Mouse (Mus musculus) adrenal gland, postnatal 10 days (tissue): ENCODE measurements around the gene Hcn3. TPM values are rescaled to one million over a fixed set of nuclear protein-coding genes. Genes with fewer than 3 reads are reported as not detected.
A peak's percentile ranks its signal among the peaks of the same experiment; 100 is the strongest.
"Not testable (repeated sequence)": the region's sequence is repeated elsewhere in the genome, so short reads cannot be mapped to it uniquely, and the experiment has no call there.

Experiments
- DNase-seq: peaks from one replicate; pipeline ENCODE4 v3.0.0; 2021; ENCODE audit warnings: mixed read lengths
- total RNA-seq, 2 experiments: library from RNA; stranded (reverse); gene quantifications; 2 replicates each; pipeline ENCODE4 v1.2.3; 2021

Gene Hcn3
- total RNA-seq, 2 experiments from 2014 or later = 2.2 to 5.7 TPM

DNA sequence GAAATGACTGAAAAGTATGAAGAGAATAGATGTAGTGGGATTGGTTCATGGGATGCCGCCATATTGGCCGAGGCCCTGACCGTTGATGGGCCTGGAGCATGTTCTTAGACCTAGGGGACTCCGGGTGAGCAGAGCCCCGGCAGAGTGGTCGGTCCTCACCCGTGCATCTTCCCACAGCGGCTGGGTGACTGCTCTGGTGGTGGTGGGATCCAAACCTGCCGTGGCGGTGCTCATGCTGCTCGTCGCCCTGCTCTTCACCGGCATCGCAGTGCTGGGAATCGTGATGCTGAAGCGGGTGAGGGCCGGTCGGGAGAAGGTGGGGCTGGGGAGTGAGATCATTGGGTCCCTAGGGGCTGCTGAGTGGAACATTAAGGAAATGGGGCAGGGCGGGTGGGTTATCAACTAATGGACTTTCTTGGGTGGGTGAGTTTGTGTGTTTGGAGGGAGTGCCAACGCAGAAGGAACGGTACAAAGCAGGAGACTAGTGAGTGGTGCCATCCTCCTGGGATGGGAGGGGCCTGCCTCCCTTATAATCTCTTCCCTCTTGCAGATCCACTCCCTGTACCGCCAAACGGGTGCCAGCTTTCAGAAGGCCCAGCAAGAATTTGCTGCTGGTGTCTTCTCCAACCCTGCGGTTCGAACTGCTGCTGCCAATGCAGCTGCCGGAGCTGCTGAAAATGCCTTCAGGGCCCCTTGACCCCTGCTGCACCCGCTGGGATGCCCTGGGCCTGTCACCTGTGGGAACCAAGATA, 21.9 kb upstream of the Hcn3 start:
- no peak for DNase-seq

DNA sequence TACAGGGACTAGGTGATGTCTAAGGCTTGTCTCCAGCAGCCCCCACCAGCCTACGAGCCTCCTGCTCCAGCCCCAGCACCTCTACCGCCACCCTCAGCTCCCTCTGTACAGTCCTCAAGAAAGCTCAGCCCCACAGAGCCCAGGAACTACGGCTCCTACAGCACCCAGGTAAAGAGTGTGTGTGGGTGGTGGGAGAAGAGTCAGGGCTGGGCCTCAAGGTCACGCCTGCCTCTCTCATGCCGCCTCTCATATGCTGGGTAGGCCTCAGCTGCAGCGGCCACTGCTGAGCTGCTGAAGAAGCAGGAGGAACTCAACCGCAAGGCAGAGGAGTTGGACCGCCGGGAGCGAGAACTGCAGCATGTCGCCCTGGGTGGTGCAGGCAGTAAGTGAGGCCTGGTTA, 19.1 kb upstream of the Hcn3 start:
- DNase-seq = no peak

DNA sequence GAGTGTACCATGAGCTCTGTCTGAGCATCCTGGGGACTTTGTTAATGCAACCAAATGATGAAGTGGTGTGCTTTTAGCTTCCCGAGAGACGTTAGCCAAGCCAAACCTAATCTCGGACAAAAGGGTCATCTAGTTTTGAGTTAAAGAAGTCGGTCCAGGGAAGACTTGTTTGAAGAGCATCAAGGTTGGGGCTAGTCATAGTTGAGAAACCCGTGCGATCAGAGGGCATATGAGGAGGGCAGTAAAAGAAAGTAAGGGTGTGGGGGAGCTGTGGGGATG, 18.1 kb upstream of the Hcn3 start:
- DNase-seq = no peak

DNA sequence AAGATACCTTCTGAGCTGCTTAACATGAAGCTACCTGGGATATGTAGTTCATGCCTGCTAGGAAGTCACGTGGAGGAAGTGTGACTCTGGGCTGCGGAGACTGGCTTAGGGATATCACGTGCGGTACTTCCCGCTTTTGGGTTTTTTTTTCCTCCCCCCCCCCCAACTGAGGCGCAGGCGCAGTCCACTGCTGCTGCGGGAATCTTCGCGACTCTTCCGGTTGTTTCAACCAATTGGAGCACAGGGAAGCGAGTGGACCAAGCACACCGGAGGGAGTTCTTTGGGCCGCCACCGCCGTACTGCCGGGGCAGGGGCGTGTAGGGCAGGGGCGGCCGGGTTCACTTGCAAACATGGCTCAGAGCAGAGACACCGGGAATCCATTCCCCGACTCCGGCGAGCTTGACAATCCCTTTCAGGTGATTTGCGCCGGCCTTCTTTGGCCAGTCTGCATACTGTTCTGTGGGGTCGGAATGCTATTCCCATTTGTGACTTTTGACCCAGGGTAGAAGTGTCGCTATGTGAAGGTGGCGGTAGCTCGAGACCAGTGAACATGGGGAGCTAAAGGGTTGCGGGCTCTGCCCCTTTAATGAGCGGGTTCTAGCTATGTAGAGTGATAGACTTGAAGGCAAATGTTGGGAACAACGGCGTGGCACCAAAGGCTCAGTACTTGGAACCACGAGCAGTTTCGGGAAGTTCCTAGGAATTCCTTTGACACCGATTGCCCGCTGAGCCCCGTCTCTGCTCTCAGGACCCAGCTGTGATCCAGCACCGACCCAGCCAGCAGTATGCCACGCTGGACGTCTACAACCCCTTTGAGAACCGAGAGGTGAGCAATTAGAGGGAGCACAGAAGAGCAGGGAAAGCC, 17.5 kb upstream of the Hcn3 start, which contains the start of gene Scamp3:
TSS of gene Scamp3 (plus strand) at position 232 of the 865 bp plus-strand sequence.
- DNase-seq = peak; percentile 90

DNA sequence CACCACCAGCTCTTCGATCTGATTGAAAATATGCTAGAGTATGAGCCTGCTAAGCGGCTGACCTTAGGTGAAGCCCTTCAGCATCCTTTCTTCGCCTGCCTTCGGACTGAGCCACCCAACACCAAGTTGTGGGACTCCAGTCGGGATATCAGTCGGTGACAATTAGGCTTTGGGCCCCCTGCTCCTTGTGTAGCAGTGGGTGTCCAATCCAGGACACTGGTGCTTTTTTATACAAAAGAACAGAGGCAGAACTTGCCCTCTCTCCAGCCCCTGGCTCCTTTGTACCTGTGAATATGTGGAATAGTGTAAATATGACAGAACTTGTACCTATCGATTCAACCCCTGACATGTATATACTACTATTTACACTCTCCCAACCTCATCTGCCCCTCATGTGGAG, 16.4 kb upstream of the Hcn3 start:
- DNase-seq = no peak

DNA sequence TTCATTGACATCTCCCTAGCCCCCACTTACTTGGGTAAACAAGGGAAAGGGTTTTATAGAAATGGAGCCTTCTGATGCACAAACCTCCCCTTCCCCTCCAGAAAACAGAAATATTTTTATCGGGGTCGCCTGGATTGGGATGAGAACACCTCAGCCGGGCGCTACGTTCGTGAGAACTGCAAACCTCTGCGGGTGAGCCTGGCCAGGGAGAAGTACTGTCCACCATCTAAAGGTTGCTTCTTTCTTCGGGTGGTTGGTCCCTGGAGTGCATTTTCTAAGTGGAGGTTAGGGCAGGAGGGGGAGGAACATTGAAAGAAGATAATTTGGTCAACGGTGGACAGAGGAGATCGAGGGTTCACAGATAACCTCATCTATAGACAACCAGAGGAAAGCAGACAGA, 15.5 kb upstream of the Hcn3 start:
- DNase-seq = no peak

DNA sequence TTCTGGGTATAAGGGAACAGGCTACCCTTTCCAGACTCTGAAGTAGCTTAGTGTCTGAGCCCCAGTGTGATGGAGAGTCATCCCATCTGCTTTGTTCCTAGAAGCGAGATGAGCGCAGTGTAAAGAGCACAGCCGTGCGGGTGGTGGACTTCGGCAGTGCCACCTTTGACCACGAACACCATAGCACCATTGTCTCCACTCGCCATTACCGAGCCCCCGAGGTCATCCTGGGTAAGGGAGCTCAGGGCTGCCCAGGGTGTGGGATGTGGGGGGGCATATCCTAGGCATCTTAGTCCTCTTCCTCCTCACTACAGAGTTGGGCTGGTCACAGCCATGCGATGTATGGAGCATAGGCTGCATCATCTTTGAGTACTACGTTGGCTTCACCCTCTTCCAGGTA, 14.8 kb upstream of the Hcn3 start:
- no peak for DNase-seq

DNA sequence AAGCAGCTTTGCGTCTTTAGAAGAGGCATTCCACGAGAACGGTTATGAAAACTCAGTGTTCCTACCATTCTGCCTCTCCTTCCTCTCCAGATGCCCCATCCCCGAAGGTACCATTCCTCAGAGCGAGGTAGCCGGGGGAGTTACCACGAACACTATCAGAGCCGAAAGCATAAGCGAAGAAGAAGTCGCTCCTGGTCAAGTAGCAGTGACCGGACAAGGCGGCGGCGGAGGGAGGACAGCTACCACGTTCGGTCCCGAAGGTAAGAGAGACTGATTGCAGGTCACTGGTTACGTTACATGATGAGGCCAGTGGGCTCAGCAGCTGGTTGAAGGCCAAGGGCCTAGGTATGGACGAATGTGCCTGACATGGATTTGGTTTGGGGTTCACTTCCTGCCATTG, 6.9 kb upstream of the Hcn3 start:
- DNase-seq = no peak

DNA sequence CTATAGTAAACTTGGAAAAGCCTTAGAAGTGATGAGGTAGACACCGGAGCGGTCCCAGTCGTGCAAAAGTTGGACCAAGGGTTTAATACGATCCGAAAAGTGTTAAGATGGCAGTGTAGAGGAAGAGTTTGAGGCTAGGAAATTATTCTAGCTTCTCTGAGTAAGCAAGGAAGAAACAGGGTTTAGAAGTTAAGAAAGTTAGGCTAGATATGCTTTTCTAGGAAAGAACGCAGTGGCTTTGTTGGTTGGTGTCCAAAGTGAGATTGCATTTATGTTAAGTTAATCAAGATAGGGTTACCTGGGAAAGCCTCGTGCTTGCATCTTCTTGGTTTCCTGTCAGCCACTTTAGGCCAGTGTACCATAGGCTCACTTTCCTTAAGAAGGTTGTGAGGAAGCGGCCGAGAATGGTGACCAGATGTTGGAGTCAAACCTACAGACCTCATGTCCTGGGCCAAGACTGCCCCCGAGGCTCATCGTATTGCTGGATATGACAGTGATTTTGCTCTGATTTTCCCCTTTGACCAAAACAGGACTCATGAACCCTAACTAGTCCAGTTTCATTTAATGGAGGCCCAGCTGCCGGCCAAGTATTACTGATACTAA, 5.4 kb upstream of the Hcn3 start:
- no peak for DNase-seq

DNA sequence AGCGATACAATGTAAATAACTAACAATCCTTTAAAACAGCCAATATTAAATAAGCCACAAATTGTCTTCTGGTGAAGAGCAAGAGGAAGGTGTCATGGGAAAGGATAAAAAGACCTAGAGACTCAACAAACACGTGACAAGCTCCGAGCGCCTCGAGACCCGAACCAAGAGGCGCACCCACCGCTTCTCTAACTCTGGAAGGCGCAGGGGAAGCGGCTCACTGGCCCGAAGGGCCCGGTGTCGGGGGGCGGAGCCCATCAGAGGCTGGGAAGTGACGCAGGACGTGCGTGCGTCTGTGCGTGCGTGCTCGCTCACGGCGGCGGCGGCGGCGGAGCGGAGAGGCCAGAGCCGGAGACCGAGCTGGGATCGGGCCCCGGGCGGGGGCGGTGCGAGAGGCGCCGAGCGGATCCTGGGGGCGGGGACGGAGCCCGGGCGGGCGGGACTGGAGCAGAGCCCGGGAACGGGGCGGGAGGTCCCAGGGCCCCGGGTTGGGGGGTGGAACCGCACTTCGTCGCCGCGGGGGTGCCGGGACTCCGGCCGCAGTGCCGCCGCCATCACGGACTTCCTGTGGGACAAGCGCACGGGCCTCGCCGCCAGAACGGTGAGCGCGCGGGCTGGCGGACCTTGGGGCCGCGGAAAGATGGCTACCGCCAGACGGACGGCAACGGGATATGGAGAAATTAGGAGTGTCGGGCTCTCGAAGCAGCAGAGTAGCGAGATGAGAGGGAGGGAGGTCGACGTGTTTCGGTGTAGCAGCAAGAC, 4.7 kb upstream of the Hcn3 start, which contains the start of gene Clk2:
TSS of gene Clk2 (plus strand) at position 290 of the 762 bp plus-strand sequence.
- DNase-seq = peak; percentile 97

DNA sequence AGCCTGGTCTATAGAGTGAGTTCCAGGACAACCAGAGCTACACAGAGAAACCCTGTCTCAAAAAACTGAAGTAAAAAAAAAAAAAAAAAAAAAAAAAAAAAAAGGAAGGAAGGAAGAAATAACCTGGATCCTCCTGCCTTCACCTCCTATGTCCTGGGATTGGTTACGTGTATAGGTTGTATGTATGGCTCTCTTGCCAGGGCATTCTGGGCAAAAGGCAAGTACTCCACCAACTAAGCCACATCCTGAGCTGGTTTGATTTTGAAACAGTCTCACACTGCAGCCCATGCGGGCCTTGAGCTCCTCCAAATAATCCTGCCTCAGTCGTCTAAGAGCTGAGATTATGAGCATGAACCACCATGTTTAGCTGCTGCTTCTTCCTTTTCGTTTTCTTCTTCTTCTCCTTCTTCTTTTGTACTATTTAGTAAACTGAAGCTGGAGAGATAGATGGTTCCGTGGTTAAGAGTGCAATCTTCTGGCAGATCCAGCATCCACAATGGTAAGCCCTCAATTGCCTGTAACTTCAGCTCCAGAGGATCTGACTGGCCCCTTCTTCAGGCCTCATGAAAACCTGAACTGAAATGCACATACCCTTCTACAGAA, 3.7 kb upstream of the Hcn3 start:
- DNase-seq = no peak

DNA sequence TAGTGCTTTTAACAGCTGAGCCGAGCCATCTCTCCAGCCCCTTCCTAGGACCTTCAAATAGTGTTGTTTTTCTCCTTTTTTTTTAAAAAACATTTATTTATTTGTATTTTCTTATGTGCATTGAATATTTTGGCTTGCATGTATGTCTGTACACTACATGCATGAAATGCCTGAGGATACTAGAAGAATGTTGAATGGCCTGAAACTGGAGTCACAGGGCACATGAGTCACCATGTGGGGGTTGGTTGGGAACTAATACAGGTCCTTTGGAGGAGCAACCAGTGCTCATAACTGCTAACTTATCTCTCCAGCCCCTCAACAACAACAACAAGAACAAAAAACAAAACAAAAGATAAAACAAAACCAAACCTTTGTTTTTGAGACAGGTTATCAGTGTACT, 3.1 kb upstream of the Hcn3 start:
- no peak for DNase-seq

DNA sequence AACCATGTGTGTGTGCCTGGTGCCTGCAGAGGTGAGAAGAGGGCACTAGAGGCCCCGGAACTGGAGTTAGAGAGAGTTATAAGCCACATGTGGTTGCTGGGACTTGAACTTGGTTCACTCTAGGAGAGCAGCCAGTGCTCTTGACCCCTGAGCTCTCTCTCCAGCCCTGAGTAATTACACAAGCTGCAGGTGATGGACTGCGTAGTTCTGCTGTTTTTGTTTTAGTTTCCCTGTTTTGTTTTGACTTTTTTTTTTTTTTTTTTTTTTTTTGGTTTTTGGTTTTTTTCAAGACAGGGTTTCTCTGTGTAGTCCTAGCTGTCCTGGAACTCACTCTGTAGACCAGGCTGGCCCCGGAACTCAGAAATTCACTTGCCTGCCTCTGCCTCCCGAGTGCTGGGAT, 1.8 kb upstream of the Hcn3 start:
- no peak for DNase-seq

DNA sequence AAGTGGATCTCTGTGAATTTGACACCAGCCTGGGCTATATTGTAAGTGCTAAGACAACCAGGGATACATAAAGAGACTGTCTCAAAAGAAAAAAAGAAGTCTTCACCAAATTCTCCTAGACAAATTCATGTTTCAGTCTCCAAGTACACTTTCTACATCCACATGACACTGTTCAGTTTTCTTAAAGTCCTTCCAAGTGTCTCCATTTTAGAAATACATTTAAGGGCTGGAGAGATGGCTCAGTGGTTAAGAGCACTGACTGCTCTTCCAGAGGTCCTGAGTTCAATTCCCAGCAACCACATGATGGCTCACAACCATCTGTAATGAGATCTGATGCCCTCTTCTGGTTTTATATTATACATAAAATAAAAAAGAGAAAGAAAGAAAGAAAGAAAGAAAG, 1.2 kb upstream of the Hcn3 start:
- not testable (repeated sequence) for DNase-seq

DNA sequence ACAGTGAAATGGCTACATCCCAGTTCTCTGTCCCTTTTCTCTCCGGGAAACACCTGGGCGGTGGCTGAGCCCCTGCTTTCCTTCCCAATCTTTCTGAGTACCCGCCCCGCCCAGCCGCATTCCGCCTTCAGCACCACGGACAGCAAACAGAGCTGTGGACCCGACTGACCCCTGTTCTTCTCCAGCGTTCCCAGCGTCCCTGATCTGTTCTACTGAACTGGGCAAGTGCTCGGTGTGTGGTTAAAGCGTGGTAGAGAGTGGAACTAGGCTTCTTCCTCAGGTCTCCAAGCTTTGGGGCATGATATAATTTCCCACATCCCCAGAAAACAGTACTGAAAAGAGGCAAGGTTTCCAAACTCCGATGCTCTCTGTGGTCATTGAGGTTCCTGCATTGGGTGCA, 785 bp downstream of the Hcn3 start:
- DNase-seq = peak; percentile 82

DNA sequence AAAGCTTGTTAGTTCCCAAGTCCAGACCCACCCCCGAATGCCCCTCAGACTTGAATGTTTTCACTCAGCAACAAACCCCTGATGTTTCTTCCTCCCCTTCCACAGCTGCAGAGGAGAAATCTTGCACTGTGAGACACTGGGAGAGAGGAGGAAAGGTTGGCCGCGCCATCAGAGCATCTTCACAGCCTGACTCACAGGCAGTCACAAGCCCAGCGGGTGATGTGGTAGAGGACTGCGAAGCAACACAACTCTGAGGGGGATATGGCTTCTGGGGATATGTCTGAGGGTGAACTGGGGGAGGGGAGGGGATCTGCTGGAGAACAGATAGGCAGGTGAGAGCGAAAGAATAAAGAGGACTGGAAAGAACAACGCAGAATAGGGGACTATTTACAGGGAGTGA, 1.3 kb downstream of the Hcn3 start:
- no peak for DNase-seq

DNA sequence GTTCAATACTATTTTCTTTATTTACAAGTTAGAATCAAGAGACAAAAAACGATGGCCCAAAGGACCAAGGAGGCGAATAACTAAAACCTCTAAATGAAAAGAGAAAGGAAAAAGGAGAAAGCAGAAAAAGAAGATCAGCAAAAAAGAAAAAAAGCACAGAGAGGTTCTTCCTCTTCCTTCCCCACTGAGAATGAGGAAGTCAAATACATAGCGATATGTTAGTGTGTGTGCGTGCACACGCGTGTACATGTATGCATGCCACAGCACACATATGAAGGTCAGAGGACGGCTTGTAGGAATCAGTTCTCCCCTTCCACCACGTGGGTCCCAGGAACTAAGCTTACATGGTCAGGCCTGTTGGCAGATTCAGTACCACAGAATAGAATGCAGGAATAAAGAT, 3.0 kb downstream of the Hcn3 start:
- no peak for DNase-seq

DNA sequence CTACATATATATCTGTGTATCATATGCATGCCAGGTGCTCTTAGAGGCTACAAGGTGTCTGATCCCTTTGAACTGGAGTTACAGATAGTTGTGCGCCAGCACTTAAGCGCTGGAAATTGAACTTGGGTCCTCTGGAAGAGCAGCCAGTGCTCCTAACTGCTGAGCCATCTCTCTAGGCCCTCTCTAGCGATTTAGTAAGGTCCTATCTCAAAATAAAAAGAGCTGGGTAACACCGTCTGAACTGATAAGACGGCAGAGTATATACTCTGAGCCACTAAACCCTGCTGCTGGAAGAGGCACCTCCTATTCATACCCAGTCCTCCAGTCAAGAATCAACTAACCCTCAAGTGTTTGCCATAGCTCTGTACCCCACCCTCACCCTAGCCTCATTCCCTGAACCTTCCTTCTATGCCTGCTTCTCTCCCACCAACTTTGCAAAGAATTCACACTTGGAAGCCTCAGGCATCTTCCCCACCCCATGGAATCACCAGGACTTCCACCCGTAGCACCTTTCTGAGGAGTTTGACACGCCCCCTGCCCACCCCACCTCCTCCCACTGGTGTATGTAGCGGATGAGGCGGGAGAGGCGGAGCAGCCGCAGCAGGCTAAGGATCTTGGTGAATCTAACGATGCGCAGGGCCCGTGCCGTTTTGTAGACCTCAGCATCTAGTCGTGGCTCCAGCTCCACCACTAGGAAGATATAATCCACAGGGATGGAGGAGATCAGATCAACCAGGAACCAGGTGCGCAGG, 7.7 kb downstream of the Hcn3 start:
- no peak for DNase-seq

DNA sequence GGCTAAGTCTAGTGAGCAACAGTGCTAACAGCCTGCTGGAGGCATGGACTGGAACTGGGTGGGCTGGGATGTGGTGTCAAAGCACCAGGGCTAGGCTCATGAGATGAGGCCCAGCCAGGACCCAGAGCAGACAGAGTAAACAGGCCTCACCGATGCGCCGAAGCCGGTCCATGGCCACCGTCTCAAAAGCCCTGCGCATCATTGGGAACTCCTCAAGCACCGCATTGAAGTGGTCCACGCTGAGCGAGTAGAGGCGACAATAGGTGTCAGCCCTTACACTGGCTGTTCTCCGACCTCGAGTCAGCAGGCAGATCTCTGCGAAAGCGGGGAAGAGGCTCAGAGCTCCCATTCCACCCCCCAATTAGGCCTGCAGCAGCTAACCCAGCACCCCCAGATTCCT, 11.4 kb downstream of the Hcn3 start:
- no peak for DNase-seq

DNA sequence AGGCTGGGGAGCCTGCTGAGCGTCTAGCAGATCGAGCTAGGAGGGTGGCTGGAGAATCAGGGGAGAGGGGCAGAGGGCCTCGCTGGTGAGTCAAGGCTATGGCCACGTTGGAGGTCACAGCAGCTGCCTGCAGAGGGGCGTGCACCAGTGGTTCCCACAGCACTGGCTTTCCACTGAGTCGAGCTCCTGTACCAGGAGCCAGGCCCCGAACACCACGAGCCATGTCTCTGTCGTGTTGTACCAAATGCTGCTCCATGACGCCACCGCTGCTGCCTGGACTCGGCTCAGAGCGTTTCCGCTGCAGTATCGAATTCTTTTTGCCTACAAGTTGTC, 12.1 kb downstream of the Hcn3 start:
- peak; percentile 23 for DNase-seq
